Mouse (Mus musculus) frontal cortex, postnatal 10 days (tissue): Measurements from ENCODE around the gene Gm29735.
"Not testable (repeated sequence)": the region's sequence is repeated elsewhere in the genome, so short reads cannot be mapped to it uniquely, and the experiment has no call there.

ENCODE experiments used
- DNase-seq, 2 experiments: peaks; one replicate each; pipeline ENCODE4 v3.0.0; 2022; ENCODE audit warnings: low spot score in 2 of 2, mixed read lengths in 1 of 2

Gm29735 gene

DNA sequence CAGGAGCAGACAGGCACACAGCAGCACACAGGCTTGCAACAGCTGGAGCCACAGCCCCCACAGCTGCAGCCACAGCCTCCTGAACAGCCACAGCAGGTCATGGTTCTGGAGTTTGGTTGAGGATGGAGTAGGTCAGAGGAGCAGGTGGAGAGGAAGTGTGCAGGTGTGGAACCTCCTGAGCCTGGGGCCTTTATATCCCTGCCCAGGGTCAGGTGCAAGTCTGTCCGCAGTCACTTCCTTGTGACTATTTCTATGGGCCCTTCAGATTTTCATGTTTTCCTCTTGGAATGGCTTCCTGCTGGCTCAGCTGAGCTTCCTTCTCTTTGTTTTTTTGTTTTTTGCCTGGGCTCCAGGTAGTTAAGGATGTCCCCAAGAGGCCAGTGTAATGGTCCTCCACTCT, 36.3 kb downstream of the Gm29735 start, which contains the start of gene Gm45618:
Gene Gm45618, minus strand, starts transcription at position 101 of the 400 bp plus-strand sequence.
- not testable (repeated sequence) for DNase-seq

DNA sequence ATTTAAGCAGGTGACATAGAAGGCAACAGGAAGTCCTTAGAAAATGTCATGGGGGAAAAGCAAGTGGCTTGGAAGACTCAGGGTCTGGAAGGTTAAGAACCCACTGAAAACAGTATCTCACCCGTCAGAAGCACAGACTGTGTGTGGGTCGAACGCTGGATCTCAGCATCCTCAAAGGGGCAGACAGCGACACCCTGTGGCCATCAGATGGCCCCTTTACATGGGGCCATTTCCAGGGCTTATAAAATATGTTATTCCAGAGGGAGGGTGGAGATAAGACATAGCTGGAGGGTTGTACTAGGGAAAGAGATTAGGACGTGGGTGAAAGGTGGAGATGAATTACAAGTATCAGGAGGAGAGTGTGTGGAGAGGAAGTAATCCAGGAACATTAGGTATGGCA, 37.3 kb downstream of the Gm29735 start:
- DNase-seq: no peak
